Mouse (Mus musculus) urinary bladder, postnatal 4 days (tissue): ENCODE results near the gene Srrt.
"Not testable (repeated sequence)": the region's sequence is repeated elsewhere in the genome, so short reads cannot be mapped to it uniquely, and the experiment has no call there.

Experiments used
- DNase-seq, 2 experiments: peaks; one replicate each; pipeline ENCODE4 v3.0.0; 2021 to 2022; ENCODE audit warnings: low spot score in 2 of 2

Srrt gene

GRCm38 (mm10) chr5:137297126-137297525 lies 10.3 kb downstream of the Srrt start:
- no peak for DNase-seq

GRCm38 (mm10) chr5:137295712-137296111 lies 11.8 kb downstream of the Srrt start:
- DNase-seq = no peak

GRCm38 (mm10) chr5:137295296-137295695 lies 12.2 kb downstream of the Srrt start:
- DNase-seq = no peak

GRCm38 (mm10) chr5:137294744-137295093 lies 12.8 kb downstream of the Srrt start:
- no peak for DNase-seq

GRCm38 (mm10) chr5:137293839-137294743 lies 13.4 kb downstream of the Srrt start, which contains the start of gene Ufsp1:
Ufsp1 (plus strand) TSS chr5:137294629.
- DNase-seq = peak; percentile 94

- DNase-seq = peak; percentile 72 to 82
Observed at GRCm38 (mm10) chr5:137293282-137293681, 14.2 kb downstream of the Srrt start.

GRCm38 (mm10) chr5:137291381-137291926 lies 16.0 kb downstream of the Srrt start:
- DNase-seq = no peak

GRCm38 (mm10) chr5:137290677-137291076 lies 16.8 kb downstream of the Srrt start:
- no peak for DNase-seq

GRCm38 (mm10) chr5:137289591-137290365 lies 17.7 kb downstream of the Srrt start:
- DNase-seq = no peak

GRCm38 (mm10) chr5:137288999-137289470 lies 18.4 kb downstream of the Srrt start:
- no peak for DNase-seq

- DNase-seq = no peak
Observed at GRCm38 (mm10) chr5:137287953-137288743, 19.3 kb downstream of the Srrt start.

GRCm38 (mm10) chr5:137287032-137287952 lies 20.2 kb downstream of the Srrt start, which contains the start of gene Ache:
Ache (plus strand) TSS chr5:137287519.
- DNase-seq = no peak

- peak; percentile 76 to 90 for DNase-seq
Observed at GRCm38 (mm10) chr5:137286655-137287031, 20.8 kb downstream of the Srrt start.

- DNase-seq = no peak
Observed at GRCm38 (mm10) chr5:137285986-137286385, 21.5 kb downstream of the Srrt start.

- no peak for DNase-seq
Observed at GRCm38 (mm10) chr5:137285045-137285444, 22.4 kb downstream of the Srrt start.

- not testable (repeated sequence) for DNase-seq
Observed at GRCm38 (mm10) chr5:137284411-137284810, 23.1 kb downstream of the Srrt start.

GRCm38 (mm10) chr5:137277360-137278342 lies 29.8 kb downstream of the Srrt start:
- no peak for DNase-seq

GRCm38 (mm10) chr5:137268131-137268910 lies 39.2 kb downstream of the Srrt start:
- no peak for DNase-seq
